Mouse (Mus musculus) lung, adult 18-20 months (tissue): ENCODE measurements around the gene Dmrtc2.

Experiments
- DNase-seq, 2 experiments: peaks; one replicate each; pipeline ENCODE4 v3.0.0; 2022; ENCODE audit warnings: mixed read lengths in 2 of 2

Dmrtc2 gene

DNA sequence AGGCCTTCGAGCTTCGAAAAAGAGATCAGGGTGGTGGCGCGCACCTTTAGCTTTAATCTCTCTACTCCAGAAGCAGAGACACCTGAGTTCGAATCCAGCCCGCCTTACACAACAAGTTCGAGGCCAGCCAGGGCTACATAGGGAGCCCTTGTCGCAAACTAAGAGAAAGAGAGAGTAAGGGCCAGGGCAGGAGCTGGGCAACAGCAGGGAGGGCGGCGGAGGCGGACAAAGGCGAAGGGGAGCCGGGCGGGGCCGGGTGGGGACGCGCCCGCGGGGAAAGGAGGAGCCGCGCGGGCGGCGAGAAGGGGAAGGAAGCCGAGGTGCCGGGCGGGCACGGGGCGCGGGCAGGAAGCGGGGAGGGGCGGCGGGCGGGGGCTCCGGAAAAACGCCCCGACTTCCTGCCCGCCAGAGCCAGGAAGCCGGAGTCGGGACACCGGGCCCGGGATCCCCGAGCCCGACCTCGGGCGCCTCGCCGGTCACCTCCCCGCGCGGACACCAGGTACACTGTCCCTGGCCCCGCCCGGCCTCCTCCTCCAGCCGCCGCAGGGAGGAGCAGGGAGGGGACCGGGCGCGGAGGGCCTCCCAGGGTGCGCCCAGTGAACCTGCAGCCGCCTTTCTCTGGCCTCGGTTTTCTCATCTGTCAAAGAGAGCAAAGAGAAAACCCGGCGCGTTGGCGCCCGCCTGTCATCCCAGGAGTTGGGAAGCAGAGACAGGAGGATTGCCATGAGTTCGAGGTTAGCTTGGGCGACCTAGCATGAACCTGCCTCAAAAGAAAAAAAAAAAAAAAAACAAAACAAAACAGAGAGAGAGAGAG lies 33.0 kb downstream of the Dmrtc2 start, which contains the start of gene Arhgef1:
Gene Arhgef1 (plus strand): TSS at position 283 of the 814 bp plus-strand sequence.
- DNase-seq: peak; percentile 77 to 80

DNA sequence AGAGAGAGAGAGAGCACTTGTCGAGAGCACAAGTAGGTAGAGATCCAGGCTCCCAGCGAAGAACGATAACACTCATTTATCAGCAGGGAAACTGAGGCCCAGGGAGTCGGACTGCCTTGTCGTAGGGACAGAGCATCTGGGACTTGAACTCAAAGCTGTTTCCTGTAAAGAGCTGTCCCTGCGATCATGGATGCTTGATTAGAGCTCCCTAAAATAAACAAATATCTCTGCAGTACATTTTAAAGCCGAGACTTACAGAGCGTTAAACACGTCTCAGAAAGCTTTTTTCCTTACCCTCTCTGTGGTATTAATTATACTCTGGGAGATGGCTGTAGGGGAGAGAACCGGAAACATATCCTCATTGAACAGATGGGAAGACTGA lies 33.6 kb downstream of the Dmrtc2 start:
- no peak for DNase-seq

DNA sequence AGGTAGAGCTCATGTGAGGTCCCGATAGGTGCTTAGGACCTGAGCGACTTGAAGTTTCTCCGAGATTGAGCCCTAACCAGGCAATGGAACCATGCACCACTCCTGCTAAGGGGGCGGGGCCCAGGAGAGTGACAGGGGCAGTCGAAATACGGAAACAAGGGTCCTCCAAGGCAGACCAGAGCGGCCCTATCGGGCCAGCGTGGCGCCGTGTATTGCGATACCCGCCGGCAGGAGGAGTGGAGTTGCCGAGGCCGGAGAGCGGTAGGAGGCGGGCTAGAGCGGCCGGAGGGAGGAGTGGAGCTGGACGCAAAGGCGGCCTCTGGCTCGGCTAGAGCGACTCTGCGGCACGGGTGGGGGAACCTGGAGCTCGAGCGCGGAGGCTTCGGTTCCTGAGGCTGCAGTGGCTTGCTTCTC lies 34.2 kb downstream of the Dmrtc2 start:
- peak; percentile 98 to 99 for DNase-seq

DNA sequence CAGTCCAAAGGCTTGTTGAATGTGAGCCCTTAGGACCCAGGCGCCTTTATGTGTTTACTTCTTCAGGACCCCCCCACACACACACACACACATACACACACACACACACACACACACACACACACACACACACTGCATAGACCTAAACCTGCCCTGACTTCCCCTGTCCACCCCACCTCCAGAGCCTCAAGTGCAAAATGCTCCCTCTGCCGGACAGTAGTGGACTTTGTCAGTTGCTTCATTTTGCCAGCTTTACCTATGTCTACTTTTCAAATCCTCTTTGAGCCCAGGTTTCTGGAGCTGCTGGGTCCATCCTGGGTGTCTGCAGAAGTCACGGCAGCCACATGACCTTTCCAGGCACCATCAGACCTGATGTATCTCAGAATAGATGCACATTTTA lies 35.1 kb downstream of the Dmrtc2 start:
- DNase-seq: peak; percentile 65 to 72

DNA sequence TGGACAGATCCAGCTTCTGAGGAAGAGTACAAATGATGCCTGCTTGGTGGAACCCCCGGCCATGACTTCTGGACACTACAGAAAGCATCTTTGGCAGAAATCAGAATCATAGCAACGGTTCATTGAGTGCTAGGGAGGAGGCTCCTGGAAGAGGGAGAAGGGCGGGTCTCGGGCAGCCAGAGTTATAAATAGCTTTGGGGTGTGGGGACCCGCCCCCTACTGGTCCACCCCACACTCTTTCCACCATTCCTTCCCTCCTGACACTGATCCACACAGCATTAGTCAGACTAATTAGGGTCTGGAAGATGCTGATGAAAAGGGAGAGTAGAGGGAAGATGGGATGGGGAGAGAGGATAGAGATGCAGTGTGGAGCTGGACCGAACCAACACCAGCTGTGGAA lies 36.7 kb downstream of the Dmrtc2 start:
- no peak for DNase-seq

DNA sequence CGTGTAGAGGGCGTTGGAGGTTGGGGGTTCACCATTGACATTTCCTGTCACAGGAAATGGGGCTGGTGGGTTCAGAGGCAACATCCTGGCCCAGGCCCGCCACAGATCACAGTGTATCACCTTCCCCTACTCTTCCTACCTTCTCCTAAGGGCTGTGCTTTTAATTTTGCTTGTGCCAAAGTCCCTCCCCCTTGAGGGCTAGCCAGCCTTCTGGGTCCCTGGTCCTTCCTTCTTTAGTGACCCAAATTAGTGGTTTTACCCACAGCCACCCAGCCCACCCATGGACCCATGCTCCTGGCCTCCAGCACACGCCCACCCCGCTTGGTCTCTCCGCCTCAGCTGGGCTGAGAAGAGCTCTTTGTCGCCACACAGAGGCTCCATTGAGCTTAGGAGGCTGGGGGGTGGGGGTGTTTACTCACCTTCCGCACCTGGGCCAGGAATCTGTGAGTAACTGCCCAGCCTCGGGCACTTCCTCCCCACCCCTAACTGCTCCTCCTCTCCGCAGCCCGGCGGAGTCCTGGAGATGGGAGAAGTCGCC lies 37.4 kb downstream of the Dmrtc2 start:
- peak; percentile 80 to 87 for DNase-seq

DNA sequence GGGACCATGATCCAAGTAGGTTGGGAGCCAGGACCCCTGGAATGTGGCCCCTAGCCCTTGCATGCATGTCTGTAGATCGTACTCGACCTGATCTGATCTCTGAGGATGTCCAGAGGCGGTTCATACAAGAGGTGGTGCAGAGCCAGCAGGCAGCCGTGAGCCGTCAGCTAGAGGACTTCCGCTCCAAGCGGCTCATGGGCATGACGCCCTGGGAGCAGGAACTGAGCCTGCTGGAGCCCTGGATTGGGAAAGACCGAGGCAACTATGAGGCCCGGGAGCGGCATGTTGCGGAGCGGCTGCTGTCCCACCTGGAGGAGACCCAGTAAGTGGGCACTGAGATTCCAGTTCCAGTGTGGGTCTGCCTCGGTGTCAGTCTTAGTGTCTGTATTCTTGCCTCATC lies 42.6 kb downstream of the Dmrtc2 start:
- no peak for DNase-seq

DNA sequence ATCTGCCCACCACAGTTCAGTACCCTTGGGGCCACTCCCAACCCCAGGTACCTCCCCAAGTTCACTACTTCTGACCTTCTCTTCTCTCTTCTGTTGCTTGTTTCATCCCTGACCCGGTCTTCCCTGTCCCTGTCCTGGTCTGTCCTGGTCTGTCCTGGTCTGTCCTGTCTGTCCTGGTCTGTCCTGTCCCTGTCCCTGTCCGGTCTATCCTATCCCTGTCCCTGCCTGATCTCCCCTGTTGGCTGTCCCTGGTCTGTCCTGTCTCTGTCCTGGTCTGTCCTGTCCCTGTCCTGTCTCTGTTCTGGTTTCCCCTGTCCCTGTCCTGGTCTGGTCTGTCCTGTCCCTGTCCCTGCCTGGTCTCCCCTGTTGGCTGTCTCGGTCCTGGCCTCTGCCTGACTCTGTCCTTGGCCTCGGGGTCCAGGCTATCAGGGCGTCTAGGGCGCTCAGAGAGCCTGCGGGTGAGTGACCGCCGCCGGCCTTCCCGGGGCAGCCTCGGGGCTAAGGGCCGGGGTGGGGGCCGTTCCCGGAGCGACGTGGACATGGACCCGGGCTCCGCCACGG lies 49.0 kb downstream of the Dmrtc2 start:
- no peak for DNase-seq

DNA sequence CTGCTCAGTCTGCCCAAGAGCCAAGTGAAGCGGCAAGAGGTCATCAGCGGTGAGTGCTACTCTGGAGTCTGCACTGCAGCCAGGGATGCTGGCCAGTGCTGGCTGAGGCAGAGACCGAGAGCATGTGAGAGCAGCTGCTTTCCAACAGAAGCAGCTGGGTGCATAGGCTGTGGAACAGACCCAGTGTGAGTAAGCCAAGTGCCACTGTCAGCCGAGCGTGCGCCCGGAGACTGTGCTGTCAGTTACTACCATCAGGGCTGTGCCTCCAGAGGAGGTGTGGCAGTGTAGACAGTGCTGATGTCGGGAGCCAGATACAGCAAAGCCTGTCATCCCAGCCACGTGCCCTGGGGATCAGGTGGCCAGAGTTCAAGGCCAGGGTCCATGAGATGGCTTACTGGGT lies 49.9 kb downstream of the Dmrtc2 start:
- DNase-seq: no peak
